Mouse (Mus musculus) bone marrow, adult 2 months (tissue): ENCODE data around the gene Pacs1.

Experiments
- CTCF ChIP-seq: fragments of 200-500 bp; IDR thresholded peaks from 2 replicates; pipeline ENCODE4 v1.5.1; 2011; ENCODE audit warnings: low read length, control low read depth; ENCODE audit not compliant: control insufficient read depth, insufficient read depth
- POLR2A ChIP-seq: fragments of 200-500 bp; IDR thresholded peaks from 2 replicates; pipeline ENCODE4 v1.6.1; 2011; ENCODE audit warnings: low read depth, mild to moderate bottlenecking, control low read depth, low read length, borderline replicate concordance; ENCODE audit not compliant: control insufficient read depth

DNA sequence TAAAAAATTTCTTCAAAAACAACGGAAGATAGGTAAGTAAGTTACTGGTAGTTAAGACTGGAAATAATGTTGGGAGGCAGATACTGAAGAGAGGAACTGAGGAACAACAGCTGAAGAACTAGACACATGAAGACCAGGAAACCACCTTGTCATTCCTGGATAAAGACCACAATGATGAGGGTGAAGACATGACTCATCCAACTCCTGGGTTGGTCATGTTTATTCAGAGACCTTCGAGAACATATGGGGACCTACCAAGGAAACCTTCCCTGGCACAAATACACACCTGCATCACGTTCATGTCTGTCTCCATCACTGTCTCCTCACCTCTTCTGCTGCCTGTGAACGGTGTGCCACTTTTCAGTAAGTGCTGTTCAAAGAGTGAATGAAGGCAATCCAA, 48.8 kb downstream of the Pacs1 start:
- TF ChIP-seq CTCF, result no peak
- no peak for TF ChIP-seq POLR2A
